Mouse (Mus musculus) neural tube, embryonic 13.5 days (tissue): ENCODE measurements around the gene Tceal3. TPM values are rescaled to one million over a fixed set of nuclear protein-coding genes. Genes with fewer than 3 reads are reported as not detected.
"Not testable (repeated sequence)": the region's sequence is repeated elsewhere in the genome, so short reads cannot be mapped to it uniquely, and the experiment has no call there.

ENCODE experiments used
- ATAC-seq: fragments of 200-750 bp; cut with Nextera tagmentation; 2 replicates; pipeline ENCODE4 v1.8.0; 2017; ENCODE audit warnings: low read depth, mild to moderate bottlenecking, moderate TSS enrichment, moderate library complexity
- H3K27ac ChIP-seq: fragments of 300-500 bp; sonication (generic); replicated peaks from 2 replicates; pipeline ENCODE4 v1.5.1; 2015; ENCODE audit warnings: moderate library complexity, mild to moderate bottlenecking, inconsistent platforms
- H3K27me3 ChIP-seq: fragments of 300-500 bp; sonication (generic); 2 replicates; pipeline ENCODE4 v1.6.1; 2015; ENCODE audit warnings: mild to moderate bottlenecking, inconsistent platforms
- H3K36me3 ChIP-seq: fragments of 300-500 bp; sonication (generic); 2 replicates; pipeline ENCODE4 v1.6.1; 2015; ENCODE audit warnings: mild to moderate bottlenecking, inconsistent platforms
- H3K4me1 ChIP-seq: fragments of 300-500 bp; sonication (generic); replicated peaks from 2 replicates; pipeline ENCODE4 v1.6.1; 2015; ENCODE audit warnings: inconsistent platforms
- H3K4me2 ChIP-seq: fragments of 300-500 bp; sonication (generic); 2 replicates; pipeline ENCODE4 v1.6.1; 2015; ENCODE audit warnings: inconsistent platforms, mild to moderate bottlenecking, moderate library complexity
- H3K4me3 ChIP-seq: fragments of 300-500 bp; sonication (generic); 2 replicates; pipeline ENCODE4 v1.5.1; 2015; ENCODE audit warnings: mild to moderate bottlenecking, inconsistent platforms
- H3K9ac ChIP-seq: fragments of 300-500 bp; sonication (generic); 2 replicates; pipeline ENCODE4 v1.6.1; 2015; ENCODE audit warnings: moderate library complexity, mild to moderate bottlenecking, inconsistent platforms
- H3K9me3 ChIP-seq: fragments of 300-500 bp; sonication (generic); 2 replicates; pipeline ENCODE4 v1.6.1; 2016; ENCODE audit warnings: inconsistent platforms
- WGBS: fragments of 180-500 bp; shearing (Covaris S2); methylation state at CpG from one replicate; pipeline ENCODE4 v1.1.7; 2015; 5-methylcytosine and 5-hydroxymethylcytosine counted together
- polyA plus RNA-seq: library from polyadenylated mRNA; unstranded; fragments of >200 nt; fragmentation: Nextera tagmentation; extraction: Ambion mirVana; gene quantifications from 2 replicates; pipeline ENCODE4 v1.2.1, GENCODE M21; 2015

Gene Tceal3
- polyA plus RNA-seq = 48.5 and 57.7 TPM in 2 replicates

DNA sequence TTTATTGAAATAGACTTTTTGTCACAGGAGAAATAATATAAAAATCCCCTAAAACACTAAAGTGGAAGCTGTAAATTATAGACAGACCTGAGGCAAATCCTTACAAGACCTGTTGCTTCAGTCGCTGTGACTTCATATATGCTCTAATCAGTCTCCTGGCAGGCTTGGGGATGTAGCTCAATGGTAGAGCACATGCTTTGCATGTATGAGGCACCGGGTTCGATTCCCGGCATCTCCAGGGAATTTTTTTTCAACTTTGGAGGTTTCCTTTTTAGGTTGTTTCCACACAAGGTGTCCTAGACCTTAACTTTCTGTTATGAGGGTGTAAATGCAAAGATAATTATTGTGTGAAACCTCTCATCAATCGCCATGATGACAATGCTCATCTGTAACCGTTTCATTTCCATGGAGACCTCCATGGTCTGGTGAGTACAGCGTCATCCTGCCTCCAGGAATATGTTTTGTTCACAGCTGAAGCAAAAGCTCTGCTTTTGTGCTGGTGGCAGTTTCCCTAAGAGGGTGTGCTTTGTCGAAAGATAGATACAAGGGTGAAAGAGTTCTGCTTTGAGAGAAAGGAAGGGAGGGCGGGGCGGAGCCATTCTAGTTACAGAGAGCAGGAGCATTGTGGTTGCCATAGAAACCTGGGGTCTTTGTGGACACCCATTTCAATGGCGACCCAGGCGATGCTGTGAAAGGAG lies at the start of gene Tceal3:
Tceal3 (plus strand) TSS at position 644 of the 698 bp plus-strand sequence.
- 37% methylated on average over 12 of the region's 12 CpGs for WGBS
- peak within 1 kb of the TSS; percentile 82 for H3K27ac ChIP-seq
- H3K27me3 ChIP-seq = no peaks in the 10 kb centered on the region
- peak within 1 kb of the TSS; percentile 50 for H3K4me2 ChIP-seq
- no peaks in the 10 kb centered on the region for H3K4me1 ChIP-seq
- peak; percentile 95 for ATAC-seq
- H3K9me3 ChIP-seq = no peaks in the 10 kb centered on the region
- no peaks in the 10 kb centered on the region for H3K36me3 ChIP-seq
- H3K4me3 ChIP-seq = peak within 1 kb of the TSS; percentile 39
- peak within 1 kb of the TSS; percentile 64 for H3K9ac ChIP-seq

DNA sequence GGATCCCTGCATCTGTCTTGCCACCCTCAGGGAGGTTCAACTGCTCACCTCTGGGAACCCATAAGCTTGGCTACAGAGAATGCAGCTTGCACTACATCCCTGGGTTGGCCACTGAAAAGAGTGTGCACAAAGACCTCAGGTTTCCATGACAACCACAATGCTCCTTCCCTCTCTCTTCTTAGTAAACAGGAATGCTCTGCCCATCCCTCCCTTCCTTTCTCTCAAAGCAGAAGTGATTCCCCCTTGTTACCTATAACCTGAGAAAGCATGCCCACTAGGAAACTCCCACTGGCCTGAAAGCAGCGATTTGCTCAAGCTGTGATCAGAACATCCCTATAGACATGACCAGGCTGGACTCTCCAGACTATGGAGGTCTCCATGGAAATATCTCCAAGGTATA lies 46.7 kb upstream of the Tceal3 start, which contains the start of gene Kir3dl2:
Kir3dl2 (minus strand) TSS at position 101 of the 400 bp plus-strand sequence.
- H3K4me2 ChIP-seq, H3K9ac ChIP-seq, H3K27ac ChIP-seq, H3K27me3 ChIP-seq, H3K9me3 ChIP-seq, H3K36me3 ChIP-seq, ATAC-seq, H3K4me3 ChIP-seq, H3K4me1 ChIP-seq: not testable (repeated sequence)
- 52% methylated on average over 1 of the region's 1 CpGs for WGBS

- not testable (repeated sequence) for H3K27ac ChIP-seq, H3K36me3 ChIP-seq, H3K9me3 ChIP-seq, H3K27me3 ChIP-seq, H3K4me1 ChIP-seq, H3K4me2 ChIP-seq, ATAC-seq, H3K9ac ChIP-seq, H3K4me3 ChIP-seq
- 90% methylated on average over 9 of the region's 9 CpGs for WGBS
These were observed 21.5 kb upstream of the Tceal3 start for GRCm38 (mm10) chrX:136569094-136569493.

DNA sequence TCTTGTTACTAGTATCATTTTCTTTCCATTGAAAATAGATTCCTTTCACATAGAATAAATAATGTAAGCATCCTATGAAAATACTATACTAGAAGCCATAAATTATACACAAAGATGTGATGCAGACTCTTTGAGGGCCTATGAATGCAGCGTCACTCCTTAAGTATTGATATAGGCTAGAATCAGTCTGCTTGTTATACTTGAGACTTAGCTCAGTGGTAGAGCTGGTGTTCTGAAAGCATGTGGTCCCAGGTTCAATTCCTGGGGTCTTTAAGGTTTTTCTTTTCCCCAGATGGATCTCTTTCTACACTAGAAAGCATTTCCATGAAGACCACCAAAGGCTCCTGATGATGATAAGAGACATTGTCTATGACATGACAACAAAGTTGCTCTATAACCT lies 6.0 kb upstream of the Tceal3 start:
- Histone ChIP-seq H3K27me3 (no peaks in the 10 kb centered on the region), H3K9ac (no peak overlapping the region), H3K4me3 (no peak overlapping the region), H3K27ac (no peak overlapping the region), H3K36me3 (no peaks in the 10 kb centered on the region), H3K4me1 (no peaks in the 10 kb centered on the region), H3K9me3 (no peaks in the 10 kb centered on the region), H3K4me2 (no peak overlapping the region)
- 81% methylated on average over 1 of the region's 1 CpGs for WGBS
- ATAC-seq = no peak

DNA sequence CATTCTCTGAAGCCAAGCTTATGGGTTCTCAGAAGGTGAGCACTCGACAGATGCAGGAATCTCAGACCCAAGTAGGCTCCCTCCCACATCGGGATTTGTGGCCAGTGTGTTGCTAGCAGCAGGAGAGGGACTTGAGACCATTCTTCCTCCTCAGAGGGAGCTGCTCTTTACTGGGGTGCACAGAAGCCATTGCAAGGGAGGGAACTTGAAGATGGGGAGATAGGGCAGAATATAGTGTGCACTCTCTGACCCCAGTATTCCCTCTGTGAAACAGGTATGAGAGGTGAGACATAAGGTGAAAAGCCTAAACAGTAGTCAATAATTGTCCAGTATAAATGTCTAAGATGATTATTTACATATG lies 235 bp downstream of the Tceal3 start:
- peak; percentile 78; the same call in 1 of the 2 replicates for ATAC-seq
- H3K9me3 ChIP-seq = no peaks in the 10 kb centered on the region
- peak overlapping the region; percentile 64 for H3K9ac ChIP-seq
- WGBS = 22% methylated on average over 2 of the region's 2 CpGs
- H3K36me3 ChIP-seq = no peaks in the 10 kb centered on the region
- no peaks in the 10 kb centered on the region for H3K4me1 ChIP-seq
- peak overlapping the region; percentile 82 for H3K27ac ChIP-seq
- no peaks in the 10 kb centered on the region for H3K27me3 ChIP-seq
- peak overlapping the region; percentile 50 for H3K4me2 ChIP-seq
- peak overlapping the region; percentile 39 for H3K4me3 ChIP-seq

DNA sequence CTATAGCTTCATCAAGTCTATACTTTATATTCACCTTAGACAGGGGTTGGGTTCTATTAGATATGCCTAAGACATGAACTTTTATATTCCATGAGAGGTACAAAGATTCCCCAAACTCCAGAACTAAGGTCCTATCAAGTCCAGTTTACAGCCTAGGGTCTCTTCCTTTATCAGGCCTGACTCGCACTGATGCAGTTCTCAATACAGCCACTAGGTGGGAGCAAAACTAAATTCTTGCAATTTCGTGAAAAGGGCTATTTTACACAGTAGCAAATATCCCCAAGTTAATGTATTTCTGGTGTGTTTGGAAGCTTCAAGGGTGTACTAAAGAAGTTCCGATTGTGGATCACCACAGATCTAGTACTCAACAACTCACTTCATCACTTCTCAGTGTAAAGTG lies 8.8 kb downstream of the Tceal3 start:
- no peak for ATAC-seq
- Histone ChIP-seq H3K27ac (no peak overlapping the region), H3K4me3 (no peak overlapping the region), H3K36me3 (no peaks in the 10 kb centered on the region), H3K4me2 (no peak overlapping the region), H3K27me3 (no peaks in the 10 kb centered on the region), H3K9me3 (no peaks in the 10 kb centered on the region), H3K9ac (no peak overlapping the region), H3K4me1 (no peaks in the 10 kb centered on the region)
- 24% methylated on average over 3 of the region's 3 CpGs for WGBS

- H3K4me1 ChIP-seq = no peaks in the 10 kb centered on the region
- no peak overlapping the region for H3K27ac ChIP-seq
- H3K27me3 ChIP-seq = no peaks in the 10 kb centered on the region
- 80% methylated on average over 4 of the region's 4 CpGs for WGBS
- ATAC-seq = no peak
- H3K4me3 ChIP-seq = no peak overlapping the region
- H3K9ac ChIP-seq = no peak overlapping the region
- H3K36me3 ChIP-seq = no peaks in the 10 kb centered on the region
- H3K4me2 ChIP-seq = no peak overlapping the region
- no peaks in the 10 kb centered on the region for H3K9me3 ChIP-seq
These were observed 16.3 kb downstream of the Tceal3 start for GRCm38 (mm10) chrX:136606951-136607350.

DNA sequence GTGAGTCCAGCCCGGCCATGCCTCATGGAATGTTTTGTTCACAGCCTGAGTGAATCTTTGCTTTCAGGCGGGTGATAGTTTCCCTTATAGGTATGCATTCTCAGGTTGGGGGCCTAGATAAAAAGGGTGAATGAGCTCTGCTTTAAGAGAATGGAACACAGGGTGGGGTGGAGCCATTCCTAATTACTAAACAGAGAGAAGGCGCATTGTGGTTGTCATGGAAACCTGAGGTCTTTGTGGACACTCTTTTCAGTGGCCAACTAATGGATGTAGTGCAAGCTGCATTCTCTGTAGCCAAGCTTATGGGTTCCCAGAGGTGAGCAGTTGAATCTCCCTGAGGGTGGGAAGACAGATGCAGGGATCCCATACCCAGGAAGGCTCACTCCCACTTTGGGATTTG lies 16.8 kb downstream of the Tceal3 start:
- no peak overlapping the region for H3K4me3 ChIP-seq
- no peak overlapping the region for H3K27ac ChIP-seq
- no peak overlapping the region for H3K9ac ChIP-seq
- no peaks in the 10 kb centered on the region for H3K27me3 ChIP-seq
- WGBS = 47% methylated on average over 3 of the region's 3 CpGs
- no peak for ATAC-seq
- H3K36me3 ChIP-seq = no peaks in the 10 kb centered on the region
- no peaks in the 10 kb centered on the region for H3K4me1 ChIP-seq
- H3K9me3 ChIP-seq = no peaks in the 10 kb centered on the region
- H3K4me2 ChIP-seq = no peak overlapping the region

DNA sequence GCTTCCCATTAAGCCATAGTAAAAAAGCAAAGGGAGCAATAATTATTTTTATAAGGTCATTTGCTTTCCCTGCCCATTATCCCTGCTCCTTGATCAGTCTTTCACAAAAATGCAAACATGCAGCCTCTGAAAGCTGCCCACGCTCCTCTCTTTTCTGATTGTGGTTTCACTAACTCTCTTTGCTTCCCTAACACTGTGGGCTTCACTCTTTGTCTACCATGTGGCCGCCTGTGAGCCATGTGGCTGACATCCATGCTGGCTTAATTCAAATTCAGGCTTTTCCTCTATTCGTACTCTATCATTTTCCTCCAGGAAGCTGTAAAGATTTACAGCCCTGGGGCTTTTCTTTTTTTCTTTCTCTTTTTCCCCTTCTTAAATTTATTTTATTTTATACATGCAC lies 20.7 kb downstream of the Tceal3 start:
- H3K9me3 ChIP-seq = no peaks in the 10 kb centered on the region
- H3K9ac ChIP-seq = no peak overlapping the region
- H3K27ac ChIP-seq = no peak overlapping the region
- no peak overlapping the region for H3K4me3 ChIP-seq
- H3K27me3 ChIP-seq = no peaks in the 10 kb centered on the region
- ATAC-seq = no peak
- 50% methylated on average over 3 of the region's 3 CpGs for WGBS
- H3K4me1 ChIP-seq = no peaks in the 10 kb centered on the region
- no peaks in the 10 kb centered on the region for H3K36me3 ChIP-seq
- no peak overlapping the region for H3K4me2 ChIP-seq

- H3K4me2 ChIP-seq, H3K36me3 ChIP-seq, H3K4me1 ChIP-seq, H3K9me3 ChIP-seq, H3K9ac ChIP-seq, ATAC-seq, H3K27ac ChIP-seq, H3K4me3 ChIP-seq, H3K27me3 ChIP-seq: not testable (repeated sequence)
- 67% methylated on average over 3 of the region's 3 CpGs for WGBS
These were observed 25.2 kb downstream of the Tceal3 start for GRCm38 (mm10) chrX:136615889-136616288.

DNA sequence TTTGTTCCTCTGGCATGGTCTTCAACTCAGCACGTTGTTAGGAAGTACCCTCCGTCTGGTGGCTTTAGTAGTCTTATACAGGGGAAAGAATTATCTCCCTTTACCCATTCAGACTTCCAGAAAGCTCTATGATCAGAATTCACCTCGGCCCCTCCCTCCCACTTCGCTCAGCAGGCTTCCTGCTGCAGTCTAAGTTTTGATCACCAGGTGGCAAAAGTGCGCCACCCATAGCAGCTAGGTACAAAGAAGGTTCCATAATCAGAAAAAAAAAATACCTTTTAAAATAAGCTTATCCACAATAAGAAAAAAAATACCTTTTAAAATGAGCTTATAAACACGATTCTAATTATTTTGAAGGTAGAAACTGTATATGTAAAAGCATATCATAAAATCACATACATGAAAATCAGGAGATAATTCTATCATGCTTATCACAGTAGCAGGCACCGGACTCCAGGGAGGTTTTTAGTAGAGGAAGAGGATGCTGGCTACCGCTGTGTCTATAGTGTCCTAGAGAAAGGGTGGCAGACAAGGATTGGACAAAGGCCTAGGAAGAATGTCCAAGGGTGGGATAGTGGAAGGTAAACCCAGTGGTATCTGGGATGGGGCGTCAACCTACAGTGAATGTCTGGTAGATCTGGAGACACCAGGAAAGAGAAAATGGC lies 34.4 kb downstream of the Tceal3 start:
- Histone ChIP-seq H3K36me3 (no peaks in the 10 kb centered on the region), H3K9me3 (no peaks in the 10 kb centered on the region), H3K4me2 (no peak overlapping the region), H3K9ac (no peak overlapping the region), H3K27me3 (no peaks in the 10 kb centered on the region), H3K4me1 (no peaks in the 10 kb centered on the region), H3K27ac (no peak overlapping the region), H3K4me3 (no peak overlapping the region)
- WGBS = 56% methylated on average over 9 of the region's 9 CpGs
- ATAC-seq = no peak

DNA sequence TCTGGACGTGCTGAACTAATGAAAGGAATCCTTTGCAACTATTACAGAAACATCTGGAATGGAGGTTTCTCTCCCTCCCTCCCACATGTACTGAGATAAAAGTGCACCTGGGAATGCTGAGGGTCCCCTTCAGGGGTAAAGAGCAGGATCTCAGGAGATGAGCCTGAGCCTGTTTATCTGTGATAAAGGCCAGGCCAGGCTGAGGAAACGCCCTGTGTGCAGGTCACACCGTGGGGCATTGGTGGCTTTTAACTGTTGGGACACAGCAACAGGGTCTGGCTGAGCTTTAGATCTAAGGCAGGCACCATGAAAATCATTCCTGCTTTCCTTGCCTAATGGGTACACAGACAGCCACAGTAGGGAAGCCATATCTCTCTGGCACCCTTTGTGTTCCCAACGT lies 35.3 kb downstream of the Tceal3 start:
- 79% methylated on average over 4 of the region's 4 CpGs for WGBS
- no peaks in the 10 kb centered on the region for H3K9me3 ChIP-seq
- ATAC-seq = no peak

GRCm38 (mm10) chrX:136635116-136635515 lies 44.5 kb downstream of the Tceal3 start:
- Histone ChIP-seq H3K27me3 (no peaks in the 10 kb centered on the region), H3K9me3 (no peaks in the 10 kb centered on the region), H3K4me1 (no peaks in the 10 kb centered on the region), H3K9ac (no peak overlapping the region), H3K4me3 (no peak overlapping the region), H3K4me2 (no peak overlapping the region), H3K27ac (no peak overlapping the region), H3K36me3 (no peaks in the 10 kb centered on the region)
- ATAC-seq = no peak
- WGBS = 65% methylated on average over 4 of the region's 4 CpGs

More for the DNA sequence above, 35.3 kb downstream of the Tceal3 start:
- H3K27me3 ChIP-seq = no peaks in the 10 kb centered on the region
- no peak overlapping the region for H3K27ac ChIP-seq
- H3K36me3 ChIP-seq = no peaks in the 10 kb centered on the region
- no peak overlapping the region for H3K9ac ChIP-seq
- no peak overlapping the region for H3K4me3 ChIP-seq
- H3K4me2 ChIP-seq = no peak overlapping the region
- H3K4me1 ChIP-seq = no peaks in the 10 kb centered on the region
